Mouse (Mus musculus) forebrain, embryonic 14.5 days (tissue): Measurements from ENCODE around the gene Tlx2. TPM values are rescaled to one million over a fixed set of nuclear protein-coding genes. Genes with fewer than 3 reads are reported as not detected.
A peak's percentile ranks its signal among the peaks of the same experiment; 100 is the strongest.

Experiments
- ATAC-seq: fragments of 200-750 bp; cut with Nextera tagmentation; 2 replicates; pipeline ENCODE4 v1.8.0; 2017; ENCODE audit warnings: mild to moderate bottlenecking, moderate library complexity
- DNase-seq: peaks from one replicate; pipeline ENCODE4 v3.0.0-alpha.2; 2015; ENCODE audit warnings: low spot score
- H3K27ac ChIP-seq: fragments of 300-500 bp; sonication (generic); 2 replicates; pipeline ENCODE4 v1.5.1; 2014; ENCODE audit warnings: low read depth, mild to moderate bottlenecking, control low read depth, low read length, moderate library complexity
- H3K27me3 ChIP-seq: fragments of 300-500 bp; sonication (generic); replicated peaks from 2 replicates; pipeline ENCODE4 v1.6.1; 2014; ENCODE audit warnings: low read length, control low read depth, mixed read lengths; ENCODE audit not compliant: control insufficient read depth, insufficient read depth
- H3K36me3 ChIP-seq: fragments of 300-500 bp; sonication (generic); 2 replicates; pipeline ENCODE4 v1.6.1; 2014; ENCODE audit warnings: low read length, control low read depth; ENCODE audit not compliant: control insufficient read depth, insufficient read depth
- H3K4me1 ChIP-seq: fragments of 300-500 bp; sonication (generic); 2 replicates; pipeline ENCODE4 v1.6.1; 2014; ENCODE audit warnings: antibody characterized with exemption, low read length, control low read depth; ENCODE audit not compliant: control insufficient read depth, insufficient read depth
- H3K4me2 ChIP-seq: fragments of 300-500 bp; sonication (generic); 2 replicates; pipeline ENCODE4 v1.6.1; 2014; ENCODE audit warnings: mild to moderate bottlenecking, control low read depth, low read length
- H3K4me3 ChIP-seq: fragments of 300-500 bp; sonication (generic); 2 replicates; pipeline ENCODE4 v1.5.1; 2014; ENCODE audit warnings: low read depth, low read length, control low read depth
- H3K9ac ChIP-seq: fragments of 300-500 bp; sonication (generic); 2 replicates; pipeline ENCODE4 v1.6.1; 2014; ENCODE audit warnings: mild to moderate bottlenecking, low read length, control low read depth, moderate library complexity
- H3K9me3 ChIP-seq: fragments of 300-500 bp; sonication (generic); replicated peaks from 2 replicates; pipeline ENCODE4 v1.6.1; 2016; ENCODE audit warnings: low read length, control low read depth, mixed read lengths; ENCODE audit not compliant: control insufficient read depth
- WGBS: fragments of 180-500 bp; shearing (Covaris S2); extraction: QIAGEN DNeasy Blood & Tissue Kit; methylation state at CpG from one replicate; pipeline ENCODE4 v1.1.7; 2014; 5-methylcytosine and 5-hydroxymethylcytosine counted together
- polyA plus RNA-seq: library from polyadenylated mRNA; unstranded; fragments of >200 nt; fragmentation: Nextera tagmentation; extraction: Ambion mirVana; gene quantifications from 2 replicates; pipeline ENCODE4 v1.2.1, GENCODE M21; 2014

Tlx2 gene
- polyA plus RNA-seq, 1 experiment from 2014 or later = not detected

GRCm38 (mm10) chr6:83068706-83069487 lies 1.2 kb downstream of the Tlx2 start:
- Histone ChIP-seq H3K4me3 (peak overlapping the region; percentile 10; the same call in 1 of the 2 replicates), H3K27ac (no peak overlapping the region), H3K27me3 (peaks cover 94% of the 10 kb centered on the region), H3K4me1 (no peaks in the 10 kb centered on the region; the same call in 1 of the 2 replicates), H3K4me2 (0 out of 2 replicates have a peak overlapping the region, but pooled peaks have one; percentile 18), H3K9me3 (no peaks in the 10 kb centered on the region), H3K36me3 (no peaks in the 10 kb centered on the region), H3K9ac (no peak overlapping the region)
- under 1% methylated on average over 71 of the region's 81 CpGs for WGBS
- DNase-seq (no peak), ATAC-seq (no peak)

- H3K4me3 ChIP-seq = peak overlapping the region; percentile 10; the same call in 1 of the 2 replicates
- H3K4me1 ChIP-seq = no peaks in the 10 kb centered on the region; the same call in 1 of the 2 replicates
- no peak overlapping the region for H3K4me2 ChIP-seq
- H3K9me3 ChIP-seq = no peaks in the 10 kb centered on the region
- WGBS = 6% methylated on average over 8 of the region's 8 CpGs
- no peak overlapping the region for H3K27ac ChIP-seq
- no peak overlapping the region for H3K9ac ChIP-seq
- H3K36me3 ChIP-seq = no peaks in the 10 kb centered on the region
- ATAC-seq (no peak), DNase-seq (no peak)
- peaks cover 93% of the 10 kb centered on the region for H3K27me3 ChIP-seq
Measured at GRCm38 (mm10) chr6:83068221-83068620, 1.9 kb downstream of the Tlx2 start.

GRCm38 (mm10) chr6:83066441-83066840 lies 3.7 kb downstream of the Tlx2 start:
- Histone ChIP-seq H3K27ac (no peak overlapping the region), H3K4me1 (no peaks in the 10 kb centered on the region; the same call in 1 of the 2 replicates), H3K4me3 (no peak overlapping the region), H3K4me2 (no peak overlapping the region), H3K36me3 (no peaks in the 10 kb centered on the region), H3K9ac (no peak overlapping the region), H3K27me3 (peaks cover 85% of the 10 kb centered on the region), H3K9me3 (no peaks in the 10 kb centered on the region)
- DNase-seq (no peak), ATAC-seq (no peak)
- 30% methylated on average over 6 of the region's 6 CpGs for WGBS

GRCm38 (mm10) chr6:83065995-83066394 lies 4.1 kb downstream of the Tlx2 start:
- H3K27me3 ChIP-seq = peaks cover 80% of the 10 kb centered on the region
- H3K4me1 ChIP-seq = no peaks in the 10 kb centered on the region; the same call in 1 of the 2 replicates
- no peaks in the 10 kb centered on the region for H3K36me3 ChIP-seq
- no peak overlapping the region for H3K4me3 ChIP-seq
- H3K9ac ChIP-seq = no peak overlapping the region
- DNase-seq (no peak), ATAC-seq (no peak)
- no peaks in the 10 kb centered on the region for H3K9me3 ChIP-seq
- WGBS = 33% methylated on average over 8 of the region's 8 CpGs
- H3K4me2 ChIP-seq = no peak overlapping the region
- no peak overlapping the region for H3K27ac ChIP-seq

DNA sequence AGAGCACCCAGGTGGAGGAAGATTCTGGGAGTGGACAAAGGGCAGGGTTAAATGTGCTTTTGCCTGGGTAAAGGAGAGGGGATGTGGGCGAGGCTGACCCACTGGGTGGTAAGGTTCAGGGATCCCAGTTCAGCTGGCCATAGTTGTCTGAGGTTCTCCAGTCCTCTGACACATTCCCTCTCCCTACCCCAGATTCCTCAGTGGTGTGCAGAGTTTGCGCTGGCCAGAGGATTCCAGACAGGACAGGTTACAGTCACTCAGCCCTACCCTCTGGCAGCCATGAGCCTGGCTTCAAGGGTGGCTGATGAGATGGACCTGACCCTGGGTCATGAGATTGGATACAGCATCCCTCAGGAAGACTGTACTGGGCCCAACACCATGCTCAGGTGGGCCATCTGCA lies 11.4 kb downstream of the Tlx2 start:
- peaks cover 8% of the 10 kb centered on the region for H3K4me1 ChIP-seq
- no peak overlapping the region for H3K9ac ChIP-seq
- H3K4me3 ChIP-seq = no peak overlapping the region
- peaks cover 15% of the 10 kb centered on the region for H3K36me3 ChIP-seq
- DNase-seq (no peak), ATAC-seq (no peak)
- H3K4me2 ChIP-seq = no peak overlapping the region
- H3K27ac ChIP-seq = no peak overlapping the region
- 63% methylated on average over 2 of the region's 2 CpGs for WGBS
- H3K9me3 ChIP-seq = no peaks in the 10 kb centered on the region
- H3K27me3 ChIP-seq = peaks cover 16% of the 10 kb centered on the region

DNA sequence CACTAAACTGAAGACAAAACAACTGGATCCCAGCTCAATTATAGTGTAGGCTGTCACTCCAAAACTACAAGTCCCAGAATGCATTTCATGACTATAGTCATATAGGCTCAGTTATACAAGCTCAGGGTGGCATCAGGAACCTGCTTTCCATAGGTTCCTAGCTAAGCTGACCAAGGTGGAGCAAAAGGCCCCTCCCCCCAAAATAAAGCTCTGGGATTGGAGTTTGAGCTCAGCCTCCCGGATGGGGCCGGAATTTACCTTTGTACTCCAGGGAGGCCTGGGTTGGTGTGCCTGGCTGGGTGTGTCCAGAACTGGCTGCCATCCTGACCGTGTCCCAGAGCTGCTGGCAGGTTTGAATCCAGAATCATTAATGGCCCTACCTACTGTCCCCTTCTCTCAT lies 12.3 kb downstream of the Tlx2 start, which contains the start of gene Dqx1:
Gene Dqx1, plus strand, starts transcription at position 55 of the 400 bp plus-strand sequence.
- WGBS = 45% methylated on average over 3 of the region's 3 CpGs
- H3K36me3 ChIP-seq = peaks cover 15% of the 10 kb centered on the region
- ATAC-seq (no peak), DNase-seq (peak; percentile 42)
- H3K9me3 ChIP-seq = no peaks in the 10 kb centered on the region
- H3K4me1 ChIP-seq = peaks cover 15% of the 10 kb centered on the region
- H3K27me3 ChIP-seq = peaks cover 9% of the 10 kb centered on the region
- H3K4me3 ChIP-seq = no peak within 1 kb of the TSS
- H3K4me2 ChIP-seq = no peak within 1 kb of the TSS
- no peak within 1 kb of the TSS for H3K9ac ChIP-seq
- no peak within 1 kb of the TSS for H3K27ac ChIP-seq

- ATAC-seq = peak; percentile 43; the same call in 1 of the 2 replicates
- Histone ChIP-seq H3K9me3 (no peaks in the 10 kb centered on the region), H3K9ac (peak within 1 kb of the TSS; percentile 90), H3K4me1 (peaks cover 18% of the 10 kb centered on the region), H3K27ac (peak within 1 kb of the TSS; percentile 82), H3K36me3 (peaks cover 28% of the 10 kb centered on the region), H3K4me2 (peak within 1 kb of the TSS; percentile 87), H3K4me3 (peak within 1 kb of the TSS; percentile 96), H3K27me3 (no peaks in the 10 kb centered on the region)
- DNase-seq = no peak
- WGBS = under 1% methylated on average over 48 of the region's 50 CpGs
Measured at GRCm38 (mm10) chr6:83054871-83055431, 15.1 kb downstream of the Tlx2 start, which contains the start of gene Htra2. Gene Htra2 (minus strand): TSS chr6:83055273.

- DNase-seq (peak; percentile 99), ATAC-seq (peak; percentile 98)
- peak within 1 kb of the TSS; percentile 96 for H3K4me3 ChIP-seq
- WGBS = under 1% methylated on average over 59 of the region's 64 CpGs
- H3K4me1 ChIP-seq = peaks cover 18% of the 10 kb centered on the region
- H3K9ac ChIP-seq = peak within 1 kb of the TSS; percentile 90
- H3K27me3 ChIP-seq = no peaks in the 10 kb centered on the region
- H3K9me3 ChIP-seq = no peaks in the 10 kb centered on the region
- peaks cover 28% of the 10 kb centered on the region for H3K36me3 ChIP-seq
- peak within 1 kb of the TSS; percentile 87 for H3K4me2 ChIP-seq
- peak within 1 kb of the TSS; percentile 82 for H3K27ac ChIP-seq
Measured at GRCm38 (mm10) chr6:83054074-83054851, 15.8 kb downstream of the Tlx2 start, which contains the start of gene Aup1. Gene Aup1 (plus strand): TSS chr6:83054521.
